Mouse (Mus musculus): ENCODE measurements around the gene Glmn.

DNA sequence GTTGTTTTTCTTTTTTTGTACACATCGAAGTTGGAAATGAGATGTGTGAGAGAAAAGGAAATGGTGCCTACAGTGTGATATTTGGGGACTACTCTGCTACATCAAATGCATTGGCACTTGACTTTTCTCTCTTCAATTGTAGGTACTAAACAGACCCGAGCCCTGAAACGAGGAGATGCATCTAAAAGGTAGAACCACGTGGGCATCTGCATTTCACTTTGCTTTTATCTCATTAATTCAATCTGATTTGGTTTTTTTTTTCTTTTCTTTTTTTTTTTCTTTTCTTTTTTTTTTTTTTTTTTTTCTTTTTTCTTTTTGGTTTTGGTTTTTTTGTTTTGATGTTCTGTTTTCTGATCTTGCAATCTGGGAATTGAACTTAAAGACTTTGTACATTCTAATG, 692 bp upstream of the Glmn start:
- TF ChIP-seq CTCF (IDR thresholded peaks at IDR 0.05; ENCODE audit: extremely low read depth, insufficient read length, insufficient replicate concordance, low read depth, low read length) (no peak), POLR2A (IDR thresholded peaks at IDR 0.05; ENCODE audit: low read depth, low read length) (no peak)
